Mouse (Mus musculus) midbrain, embryonic 14.5 days (tissue): ENCODE data around the gene Gm20696. TPM values are rescaled to one million over a fixed set of nuclear protein-coding genes. Genes with fewer than 3 reads are reported as not detected.
A peak's percentile ranks its signal among the peaks of the same experiment; 100 is the strongest.

ENCODE experiments used
- ATAC-seq: fragments of 200-750 bp; cut with Nextera tagmentation; 2 replicates; pipeline ENCODE4 v1.8.0; 2017; ENCODE audit warnings: moderate number of reproducible peaks, moderate library complexity; ENCODE audit not compliant: low FRiP score, low TSS enrichment
- DNase-seq: peaks from one replicate; pipeline ENCODE4 v3.0.0-alpha.2; 2015
- H3K27ac ChIP-seq: fragments of 300-500 bp; sonication (generic); replicated peaks from 2 replicates; pipeline ENCODE4 v1.5.1; 2014; ENCODE audit warnings: mild to moderate bottlenecking, low read depth, low read length, moderate library complexity
- H3K27me3 ChIP-seq: fragments of 300-500 bp; sonication (generic); 2 replicates; pipeline ENCODE4 v1.6.1; 2014; ENCODE audit warnings: low read length, control low read depth, mixed read lengths; ENCODE audit not compliant: control insufficient read depth, insufficient read depth
- H3K36me3 ChIP-seq: fragments of 300-500 bp; sonication (generic); 2 replicates; pipeline ENCODE4 v1.6.1; 2014; ENCODE audit warnings: low read length, control low read depth; ENCODE audit not compliant: control insufficient read depth, insufficient read depth
- H3K4me1 ChIP-seq: fragments of 300-500 bp; sonication (generic); 2 replicates; pipeline ENCODE4 v1.6.1; 2014; ENCODE audit warnings: mild to moderate bottlenecking, antibody characterized with exemption, low read length, control low read depth; ENCODE audit not compliant: control insufficient read depth, insufficient read depth
- H3K4me2 ChIP-seq: fragments of 300-500 bp; sonication (generic); 2 replicates; pipeline ENCODE4 v1.6.1; 2014; ENCODE audit warnings: mild to moderate bottlenecking, low read length, moderate library complexity
- H3K4me3 ChIP-seq: fragments of 300-500 bp; sonication (generic); replicated peaks from 2 replicates; pipeline ENCODE4 v1.5.1; 2014; ENCODE audit warnings: low read depth, low read length
- H3K9ac ChIP-seq: fragments of 300-500 bp; sonication (generic); replicated peaks from 2 replicates; pipeline ENCODE4 v1.6.1; 2014; ENCODE audit warnings: mild to moderate bottlenecking, low read length, moderate library complexity
- H3K9me3 ChIP-seq: fragments of 300-500 bp; sonication (generic); 2 replicates; pipeline ENCODE4 v1.6.1; 2016; ENCODE audit warnings: low read length, control low read depth, mixed read lengths; ENCODE audit not compliant: control insufficient read depth
- WGBS: fragments of 180-500 bp; shearing (Covaris S2); extraction: QIAGEN DNeasy Blood & Tissue Kit; methylation state at CpG from one replicate; pipeline ENCODE4 v1.1.7; 2014; 5-methylcytosine and 5-hydroxymethylcytosine counted together
- polyA plus RNA-seq: library from polyadenylated mRNA; unstranded; fragments of >200 nt; fragmentation: Nextera tagmentation; extraction: Ambion mirVana; gene quantifications from 2 replicates; pipeline ENCODE4 v1.2.1, GENCODE M21; 2014

Gene Gm20696
- 1.6 and 4.0 TPM in 2 replicates for polyA plus RNA-seq

DNA sequence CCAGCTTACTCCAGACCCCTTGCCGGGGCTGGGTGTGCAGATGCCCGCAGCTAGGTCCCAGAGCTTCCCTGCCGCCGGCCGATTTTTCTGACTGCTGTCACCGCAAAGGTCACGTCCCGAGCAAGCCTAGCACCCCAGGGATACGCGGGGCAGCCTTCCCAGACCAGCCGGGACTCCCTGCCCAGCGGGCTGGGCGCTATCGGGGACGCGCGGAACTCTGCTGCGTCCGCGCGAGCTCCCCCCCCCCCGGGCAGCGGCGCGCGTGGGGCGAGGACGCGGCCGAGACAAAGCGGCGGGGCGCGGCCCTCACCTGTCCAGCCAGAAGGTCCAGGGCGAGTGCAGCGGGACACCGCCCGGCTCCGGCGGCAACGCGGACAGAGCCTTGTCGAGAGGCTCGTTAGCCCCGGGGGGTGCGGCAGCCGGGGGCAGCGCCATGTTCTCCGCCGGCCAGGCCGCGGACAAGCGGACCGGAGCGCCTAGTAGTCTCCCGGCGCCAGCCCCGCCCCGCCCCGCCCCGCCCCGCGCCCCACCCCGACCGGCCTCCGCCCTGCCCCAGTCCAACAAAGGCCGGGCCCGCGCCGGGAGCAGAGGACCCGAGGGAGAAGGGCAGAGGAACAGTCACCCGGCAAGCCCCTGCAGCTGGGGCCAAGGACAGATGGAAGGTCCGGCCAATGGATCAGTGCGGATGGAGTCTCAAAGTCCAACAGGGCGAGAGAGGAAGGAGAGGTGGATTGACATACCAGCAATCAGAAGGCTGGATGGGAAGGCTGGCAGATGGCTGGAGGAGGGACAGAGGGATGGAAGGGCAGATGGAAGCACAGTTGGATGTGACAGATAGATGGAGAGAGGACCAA lies at the start of gene Gm20696, which contains the start of gene Eif4e3:
Gene Gm20696 (minus strand): TSS at position 480 of the 854 bp plus-strand sequence.
Gene Eif4e3 (minus strand): TSS at position 454 of the 854 bp plus-strand sequence.
- H3K9me3 ChIP-seq, result no peaks in the 10 kb centered on the region
- H3K4me3 ChIP-seq, result peak within 1 kb of the TSS; percentile 70
- peak; percentile 61 for DNase-seq
- peaks cover 3% of the 10 kb centered on the region; the same call in 1 of the 2 replicates for H3K27me3 ChIP-seq
- peak within 1 kb of the TSS; percentile 72 for H3K27ac ChIP-seq
- peak within 1 kb of the TSS; percentile 86 for H3K9ac ChIP-seq
- H3K4me1 ChIP-seq, result peaks cover 51% of the 10 kb centered on the region
- under 1% methylated on average over 66 of the region's 75 CpGs for WGBS
- H3K36me3 ChIP-seq, result no peaks in the 10 kb centered on the region
- H3K4me2 ChIP-seq, result peak within 1 kb of the TSS; percentile 97
- peak; percentile 59 for ATAC-seq

DNA sequence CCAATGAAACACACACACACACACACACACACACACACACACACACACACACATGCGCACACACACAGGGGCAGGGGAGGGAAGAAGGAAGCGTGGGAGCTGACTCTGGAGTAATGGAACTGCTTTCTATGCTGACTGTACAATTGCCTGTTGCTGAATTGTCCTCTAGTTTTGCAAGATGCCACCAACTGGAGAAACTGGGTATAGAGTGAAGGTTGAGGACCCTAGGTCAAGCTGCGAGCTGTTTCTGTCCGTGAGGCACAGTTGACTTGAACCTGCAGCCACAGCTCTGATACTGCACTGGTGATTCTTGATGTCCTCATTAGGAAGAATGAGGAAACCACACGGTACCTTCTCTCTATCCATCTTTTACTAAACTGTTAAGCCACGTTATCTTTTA lies 49.3 kb upstream of the Gm20696 start:
- no peak overlapping the region for H3K9ac ChIP-seq
- no peak overlapping the region for H3K4me2 ChIP-seq
- no peaks in the 10 kb centered on the region for H3K36me3 ChIP-seq
- no peaks in the 10 kb centered on the region for H3K4me1 ChIP-seq
- WGBS, result 75% methylated on average over 6 of the region's 6 CpGs
- no peak overlapping the region for H3K4me3 ChIP-seq
- DNase-seq (no peak), ATAC-seq (no peak)
- no peaks in the 10 kb centered on the region for H3K27me3 ChIP-seq
- H3K27ac ChIP-seq, result no peak overlapping the region
- no peaks in the 10 kb centered on the region for H3K9me3 ChIP-seq

DNA sequence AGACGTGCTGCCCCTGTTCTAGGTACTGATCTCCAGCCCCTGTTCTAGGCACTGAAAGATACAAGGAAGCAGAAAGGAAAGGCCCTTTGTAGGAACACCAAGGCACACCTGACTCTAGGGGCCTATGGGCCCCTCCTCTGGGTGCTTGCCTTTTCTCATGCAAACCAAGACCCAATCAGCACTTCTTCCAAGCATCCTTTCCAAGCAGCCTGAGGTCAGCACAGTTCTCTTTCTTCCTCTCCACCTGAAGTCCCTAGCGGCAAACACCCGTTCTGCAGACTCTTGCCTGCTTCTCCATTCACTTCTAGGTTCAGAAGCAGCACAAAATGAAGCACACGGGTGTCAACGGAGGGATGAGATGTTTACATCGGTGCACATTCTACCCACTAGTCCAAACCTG lies 48.6 kb upstream of the Gm20696 start:
- Histone ChIP-seq H3K27me3 (no peaks in the 10 kb centered on the region), H3K4me3 (no peak overlapping the region), H3K4me2 (no peak overlapping the region), H3K9ac (no peak overlapping the region), H3K36me3 (no peaks in the 10 kb centered on the region), H3K9me3 (no peaks in the 10 kb centered on the region), H3K4me1 (no peaks in the 10 kb centered on the region), H3K27ac (no peak overlapping the region)
- ATAC-seq (no peak), DNase-seq (no peak)
- WGBS, result 71% methylated on average over 6 of the region's 6 CpGs

DNA sequence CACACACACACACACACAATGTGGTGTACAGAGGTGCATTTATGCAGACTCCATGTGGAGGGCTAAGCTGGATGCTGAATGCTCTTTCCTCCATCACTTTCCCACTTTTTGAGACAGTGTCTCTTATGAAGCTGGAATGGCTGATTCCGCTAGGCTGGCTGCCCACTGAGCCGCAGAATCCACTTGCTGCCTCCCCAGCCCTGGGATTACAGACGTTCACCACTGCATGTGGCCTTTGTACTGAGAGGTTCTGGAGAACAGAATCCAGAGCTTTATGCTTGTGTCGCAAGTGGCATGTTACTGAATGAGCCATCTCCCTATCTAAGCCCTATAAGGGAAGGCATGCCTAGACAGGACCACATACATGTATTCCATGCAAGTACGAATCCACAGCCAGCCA lies 46.7 kb upstream of the Gm20696 start:
- H3K4me1 ChIP-seq, result no peaks in the 10 kb centered on the region
- no peaks in the 10 kb centered on the region for H3K27me3 ChIP-seq

DNA sequence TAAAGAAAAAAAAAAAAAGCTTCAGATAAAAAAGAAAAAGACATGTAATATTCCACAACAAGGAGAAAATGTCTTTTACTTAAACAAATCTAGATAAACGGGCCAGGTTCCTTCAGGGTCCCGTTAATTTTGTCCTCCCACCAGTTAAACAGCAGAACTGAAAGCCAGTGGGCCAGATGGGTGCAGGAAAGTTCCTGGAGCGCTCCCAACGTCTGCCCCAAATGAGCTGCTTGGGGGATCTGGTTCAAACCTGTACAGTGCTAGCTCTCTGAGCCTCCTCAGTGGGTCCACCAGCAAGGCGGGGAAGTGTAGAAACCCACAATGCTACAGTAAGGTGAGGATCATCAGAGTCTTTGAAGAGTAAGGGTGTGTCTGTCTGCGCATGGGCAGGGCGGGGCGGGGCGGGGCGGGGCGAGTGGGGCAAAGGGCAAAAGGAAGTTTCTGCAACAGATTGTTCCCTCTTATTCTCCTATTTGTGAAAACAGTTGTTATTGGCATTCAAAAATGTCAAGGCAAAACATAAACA lies 45.0 kb upstream of the Gm20696 start:
- WGBS, result 76% methylated on average over 11 of the region's 11 CpGs
- DNase-seq, result no peak

More for the DNA sequence above, 46.7 kb upstream of the Gm20696 start:
- H3K27ac ChIP-seq, result no peak overlapping the region
- H3K4me3 ChIP-seq, result no peak overlapping the region
- no peak for DNase-seq
- no peaks in the 10 kb centered on the region for H3K36me3 ChIP-seq
- no peak overlapping the region for H3K9ac ChIP-seq
- H3K4me2 ChIP-seq, result no peak overlapping the region
- no peaks in the 10 kb centered on the region for H3K9me3 ChIP-seq
- ATAC-seq, result no peak
- 60% methylated on average over 5 of the region's 5 CpGs for WGBS

DNA sequence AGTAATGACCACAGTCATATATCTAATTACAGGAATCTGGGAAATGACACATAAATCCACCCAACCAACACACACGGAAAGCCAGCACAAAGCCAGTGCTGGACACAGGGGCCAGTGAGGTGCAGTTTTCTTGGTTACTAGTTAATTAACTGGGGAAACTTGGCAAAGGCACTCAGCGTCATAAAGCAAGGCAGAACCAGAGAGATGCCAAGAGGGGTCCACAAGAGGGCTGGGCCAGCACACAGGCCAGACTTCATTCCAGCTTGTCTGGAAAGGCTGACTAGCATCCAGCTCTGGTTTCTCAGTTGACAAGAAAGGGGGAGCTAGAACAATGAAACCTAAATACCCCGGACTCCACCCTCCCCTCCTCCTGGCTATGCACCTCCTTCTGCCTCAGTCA lies 33.9 kb upstream of the Gm20696 start:
- ATAC-seq (no peak), DNase-seq (no peak)
- no peak overlapping the region for H3K4me2 ChIP-seq
- no peaks in the 10 kb centered on the region for H3K36me3 ChIP-seq
- no peak overlapping the region for H3K4me3 ChIP-seq
- WGBS, result 62% methylated on average over 3 of the region's 3 CpGs
- no peaks in the 10 kb centered on the region for H3K27me3 ChIP-seq
- H3K9ac ChIP-seq, result no peak overlapping the region
- no peaks in the 10 kb centered on the region for H3K9me3 ChIP-seq
- no peak overlapping the region for H3K27ac ChIP-seq
- H3K4me1 ChIP-seq, result no peaks in the 10 kb centered on the region

More for the DNA sequence above, 45.0 kb upstream of the Gm20696 start:
- Histone ChIP-seq H3K4me2 (no peak overlapping the region), H3K27ac (no peak overlapping the region), H3K4me1 (no peaks in the 10 kb centered on the region), H3K9ac (no peak overlapping the region), H3K9me3 (no peaks in the 10 kb centered on the region), H3K36me3 (no peaks in the 10 kb centered on the region), H3K27me3 (no peaks in the 10 kb centered on the region), H3K4me3 (no peak overlapping the region)
- ATAC-seq, result no peak

DNA sequence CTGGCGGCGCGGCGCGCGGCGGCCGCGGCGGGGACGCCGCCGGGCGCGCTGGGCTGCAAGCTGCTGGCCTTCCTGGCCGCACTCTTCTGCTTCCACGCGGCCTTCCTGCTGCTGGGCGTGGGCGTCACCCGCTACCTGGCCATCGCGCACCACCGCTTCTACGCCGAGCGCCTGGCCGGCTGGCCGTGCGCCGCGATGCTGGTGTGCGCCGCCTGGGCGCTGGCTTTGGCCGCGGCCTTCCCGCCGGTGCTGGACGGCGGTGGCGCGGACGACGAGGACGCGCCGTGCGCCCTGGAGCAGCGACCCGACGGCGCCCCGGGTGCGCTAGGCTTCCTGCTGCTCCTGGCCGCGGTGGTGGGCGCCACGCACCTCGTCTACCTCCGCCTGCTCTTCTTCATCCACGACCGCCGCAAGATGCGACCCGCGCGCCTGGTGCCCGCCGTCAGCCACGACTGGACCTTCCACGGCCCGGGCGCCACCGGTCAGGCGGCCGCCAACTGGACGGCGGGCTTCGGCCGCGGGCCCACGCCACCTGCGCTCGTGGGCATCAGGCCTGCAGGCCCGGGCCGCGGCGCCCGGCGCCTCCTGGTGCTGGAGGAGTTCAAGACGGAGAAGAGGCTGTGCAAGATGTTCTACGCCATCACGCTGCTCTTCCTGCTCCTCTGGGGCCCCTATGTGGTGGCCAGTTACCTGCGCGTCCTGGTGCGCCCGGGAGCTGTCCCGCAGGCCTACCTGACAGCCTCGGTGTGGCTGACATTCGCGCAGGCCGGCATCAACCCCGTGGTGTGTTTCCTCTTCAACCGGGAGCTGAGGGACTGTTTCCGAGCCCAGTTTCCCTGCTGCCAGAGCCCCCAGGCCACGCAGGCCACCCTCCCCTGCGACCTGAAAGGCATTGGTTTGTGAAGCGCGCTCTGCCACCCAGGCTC lies 26.6 kb upstream of the Gm20696 start:
- Histone ChIP-seq H3K9me3 (no peaks in the 10 kb centered on the region), H3K4me3 (peak overlapping the region; percentile 65), H3K4me1 (peaks cover 12% of the 10 kb centered on the region; the same call in 1 of the 2 replicates), H3K27ac (peak overlapping the region; percentile 92), H3K36me3 (no peaks in the 10 kb centered on the region), H3K4me2 (peak overlapping the region; percentile 86), H3K9ac (peak overlapping the region; percentile 82), H3K27me3 (peaks cover 23% of the 10 kb centered on the region; the same call in 1 of the 2 replicates)
- peak; percentile 65 for DNase-seq
- peak; percentile 43; the same call in 1 of the 2 replicates for ATAC-seq
- WGBS, result under 1% methylated on average over 103 of the region's 110 CpGs

DNA sequence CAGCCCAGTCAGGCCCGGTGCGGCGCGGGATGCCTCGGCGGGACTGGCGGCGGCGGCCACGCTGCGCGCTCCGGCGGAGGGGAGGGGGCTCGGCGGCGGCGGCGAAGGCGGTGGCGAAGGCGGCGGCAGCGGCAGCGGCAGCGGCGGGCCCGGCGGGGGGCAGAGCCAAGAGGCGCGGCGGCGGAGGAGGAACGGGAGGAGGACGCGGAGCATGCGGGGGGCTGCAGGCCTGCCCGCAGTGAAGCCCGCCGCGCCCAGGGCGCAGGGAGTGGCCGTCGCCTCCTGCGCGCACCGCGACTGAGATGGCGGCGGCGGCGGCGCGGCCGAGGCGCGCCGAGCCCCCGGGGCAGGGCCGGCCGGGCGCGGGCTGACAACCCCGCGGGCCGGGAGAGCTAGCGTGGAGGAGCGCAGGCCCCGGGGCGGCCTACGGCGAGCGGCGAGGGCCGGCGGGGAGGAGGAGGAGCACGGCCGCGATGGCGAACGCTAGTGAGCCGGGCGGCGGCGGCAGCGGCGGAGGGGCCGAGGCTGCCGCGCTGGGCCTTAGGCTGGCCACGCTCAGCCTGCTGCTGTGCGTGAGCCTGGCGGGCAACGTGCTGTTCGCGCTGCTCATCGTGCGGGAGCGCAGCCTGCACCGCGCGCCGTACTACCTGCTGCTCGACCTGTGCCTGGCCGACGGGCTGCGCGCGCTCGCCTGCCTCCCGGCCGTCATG lies 25.8 kb upstream of the Gm20696 start, which contains the start of gene Gpr27:
Gene Gpr27 (plus strand): TSS at position 474 of the 710 bp plus-strand sequence.
- H3K9me3 ChIP-seq, result no peaks in the 10 kb centered on the region
- H3K27me3 ChIP-seq, result peaks cover 23% of the 10 kb centered on the region; the same call in 1 of the 2 replicates
- peak within 1 kb of the TSS; percentile 82 for H3K9ac ChIP-seq
- peak within 1 kb of the TSS; percentile 92 for H3K27ac ChIP-seq
- no peaks in the 10 kb centered on the region for H3K36me3 ChIP-seq
- peak; percentile 79 for ATAC-seq
- under 1% methylated on average over 92 of the region's 112 CpGs for WGBS
- peak within 1 kb of the TSS; percentile 65 for H3K4me3 ChIP-seq
- peak; percentile 77 for DNase-seq
- H3K4me2 ChIP-seq, result peak within 1 kb of the TSS; percentile 86
- peaks cover 12% of the 10 kb centered on the region; the same call in 1 of the 2 replicates for H3K4me1 ChIP-seq
